Mouse (Mus musculus): ENCODE measurements around the gene Mgll. TPM values are rescaled to one million over a fixed set of nuclear protein-coding genes. Genes with fewer than 3 reads are reported as not detected.

The Mgll gene
- total and polyA plus RNA-seq, 3 experiments, result 88.7 to 146 (median 102) TPM

- H3K27ac ChIP-seq, result no peak overlapping the region
- no peak for DNase-seq
- no peak overlapping the region for H3K4me3 ChIP-seq
- no peak for TF ChIP-seq EP300 (IDR thresholded peaks at IDR 0.05; ENCODE audit: insufficient read depth, low read depth, low read length)
- no peak for TF ChIP-seq CTCF (IDR thresholded peaks at IDR 0.05)
- TF ChIP-seq POLR2A (IDR thresholded peaks at IDR 0.05; ENCODE audit: insufficient read depth, low read depth, low read length), result no peak
- H3K4me1 ChIP-seq (ENCODE audit: control insufficient read depth, insufficient read depth, low read length), result no peaks in the 10 kb centered on the region
- H3K79me2 ChIP-seq (replicated peaks; ENCODE audit: control insufficient read depth, insufficient read depth, low read length), result no peaks in the 10 kb centered on the region
- WGBS, result 92% methylated on average over 5 of the region's 5 CpGs
- H3K27me3 ChIP-seq (ENCODE audit: control insufficient read depth, insufficient read depth, low read length), result no peaks in the 10 kb centered on the region
- intact Hi-C loops (cut with DNase I), result no loop called here
- H3K36me3 ChIP-seq (ENCODE audit: control insufficient read depth, insufficient read depth, low read length), result no peaks in the 10 kb centered on the region
- H3K9ac ChIP-seq (ENCODE audit: low read depth, low read length), result no peak overlapping the region
Observed at GRCm38 (mm10) chr6:88703731-88704130, 20.5 kb upstream of the Mgll start.

DNA sequence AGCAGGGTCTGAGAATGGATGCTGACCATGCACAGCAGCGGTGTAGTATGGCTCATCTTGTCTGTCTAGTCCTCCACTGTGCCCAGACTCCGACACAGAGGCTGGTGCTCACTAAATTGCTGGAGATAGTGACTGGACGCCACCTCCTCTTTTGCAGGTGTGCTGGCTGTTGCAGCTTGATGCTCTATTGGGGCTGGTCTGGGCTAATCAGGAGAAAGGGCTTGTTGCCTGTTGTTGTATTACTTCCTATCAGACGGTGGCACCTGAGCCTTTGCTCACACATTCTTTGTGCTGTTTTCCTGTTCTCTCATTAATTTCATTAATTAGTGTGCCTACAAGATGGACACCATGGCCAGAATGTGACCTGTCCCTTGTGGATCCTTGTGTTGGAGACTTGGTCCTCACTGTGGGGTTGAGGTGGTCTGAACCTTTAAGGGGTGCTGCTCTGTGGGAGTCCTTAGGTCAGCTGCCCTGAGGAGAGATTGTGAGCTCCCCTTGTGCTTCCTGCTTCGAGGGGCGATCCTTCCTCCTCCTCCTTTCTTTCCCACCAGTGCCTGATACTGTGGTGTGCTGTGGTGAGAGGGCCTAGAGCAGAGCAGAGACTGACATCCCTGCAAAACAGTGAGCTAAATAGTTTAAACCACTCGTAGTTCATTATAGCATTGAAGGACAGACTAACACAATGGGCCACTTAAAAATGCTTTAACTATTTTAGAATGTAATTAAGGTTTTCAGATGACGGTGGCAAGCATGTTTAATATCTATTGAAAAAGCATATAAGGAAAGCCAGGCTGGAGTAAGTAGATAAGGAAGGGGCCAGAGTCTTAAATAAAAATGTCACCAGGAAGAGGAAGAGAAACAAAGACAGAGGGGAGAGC is 15.6 kb upstream of the Mgll start:
- Histone ChIP-seq H3K9ac (ENCODE audit: low read depth, low read length) (no peak overlapping the region), H3K79me2 (replicated peaks; ENCODE audit: control insufficient read depth, insufficient read depth, low read length) (no peaks in the 10 kb centered on the region), H3K4me1 (ENCODE audit: control insufficient read depth, insufficient read depth, low read length) (no peaks in the 10 kb centered on the region), H3K36me3 (ENCODE audit: control insufficient read depth, insufficient read depth, low read length) (no peaks in the 10 kb centered on the region), H3K27me3 (ENCODE audit: control insufficient read depth, insufficient read depth, low read length) (no peaks in the 10 kb centered on the region), H3K4me3 (no peak overlapping the region), H3K27ac (no peak overlapping the region)
- DNase-seq, result no peak
- WGBS, result 53% methylated on average over 8 of the region's 8 CpGs
- TF ChIP-seq POLR2A (IDR thresholded peaks at IDR 0.05; ENCODE audit: insufficient read depth, low read depth, low read length), result no peak
- no peak for TF ChIP-seq EP300 (IDR thresholded peaks at IDR 0.05; ENCODE audit: insufficient read depth, low read depth, low read length)
- TF ChIP-seq CTCF (IDR thresholded peaks at IDR 0.05), result no peak
- intact Hi-C loops (cut with DNase I), result loop anchor here (5.0 kb wide), 1 partner anchor 71 kb away; the partner anchor contains the start of gene Kbtbd12

DNA sequence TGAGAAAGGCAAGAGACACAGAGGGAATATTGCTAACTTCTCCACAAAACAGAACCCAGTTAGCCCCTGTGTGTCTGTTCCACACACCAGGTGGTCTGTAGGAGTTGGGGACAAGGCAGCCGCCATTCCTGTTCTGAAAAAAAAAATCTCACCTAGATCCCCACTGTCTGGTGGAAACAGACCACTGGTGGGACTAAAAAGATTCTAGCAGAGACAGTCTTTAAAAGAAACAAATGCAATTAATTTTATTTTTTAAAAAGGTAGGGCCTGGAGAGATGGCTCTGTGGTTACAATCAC is 15.0 kb upstream of the Mgll start:
- intact Hi-C loops (cut with DNase I), result loop anchor here (5.0 kb wide), 1 partner anchor 72 kb away; the partner anchor contains the start of gene Kbtbd12

DNA sequence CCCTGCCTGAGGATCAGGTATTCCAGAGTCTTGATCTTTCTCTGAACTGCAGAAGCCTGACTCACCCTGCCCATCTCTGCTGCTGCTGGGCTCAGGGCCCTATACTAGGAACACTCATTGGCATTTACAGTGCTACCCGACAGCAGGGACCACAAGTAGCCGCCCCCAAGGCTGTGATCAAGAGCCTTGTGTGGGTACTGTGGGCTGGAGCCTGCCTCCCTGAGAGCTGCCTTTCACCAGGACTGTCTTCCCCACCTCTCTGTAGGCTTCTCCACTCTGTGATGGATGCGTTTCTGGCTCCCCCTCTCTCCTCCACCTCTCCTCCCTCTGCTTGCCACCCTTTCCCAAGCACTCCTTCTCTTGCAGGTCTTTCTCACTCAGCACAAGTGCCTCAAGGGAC is 12.9 kb upstream of the Mgll start:
- Histone ChIP-seq H3K36me3 (ENCODE audit: control insufficient read depth, insufficient read depth, low read length) (no peaks in the 10 kb centered on the region; the same call in none of the 2 replicates), H3K4me1 (ENCODE audit: control insufficient read depth, insufficient read depth, low read length) (peaks cover 4% of the 10 kb centered on the region), H3K27me3 (ENCODE audit: control insufficient read depth, insufficient read depth, low read length) (no peaks in the 10 kb centered on the region), H3K9ac (ENCODE audit: low read depth, low read length) (no peak overlapping the region), H3K4me3 (no peak overlapping the region), H3K79me2 (replicated peaks; ENCODE audit: control insufficient read depth, insufficient read depth, low read length) (no peaks in the 10 kb centered on the region), H3K27ac (no peak overlapping the region)
- intact Hi-C loops (cut with DNase I), result no loop called here
- no peak for DNase-seq
- TF ChIP-seq POLR2A (IDR thresholded peaks at IDR 0.05; ENCODE audit: insufficient read depth, low read depth, low read length), result no peak
- TF ChIP-seq EP300 (IDR thresholded peaks at IDR 0.05; ENCODE audit: insufficient read depth, low read depth, low read length), result no peak
- no peak for TF ChIP-seq CTCF (IDR thresholded peaks at IDR 0.05)
- WGBS, result 75% methylated on average over 3 of the region's 3 CpGs

More for the DNA sequence above, 15.0 kb upstream of the Mgll start:
- Histone ChIP-seq H3K27ac (no peak overlapping the region), H3K4me1 (ENCODE audit: control insufficient read depth, insufficient read depth, low read length) (no peaks in the 10 kb centered on the region), H3K27me3 (ENCODE audit: control insufficient read depth, insufficient read depth, low read length) (no peaks in the 10 kb centered on the region), H3K9ac (ENCODE audit: low read depth, low read length) (no peak overlapping the region), H3K36me3 (ENCODE audit: control insufficient read depth, insufficient read depth, low read length) (no peaks in the 10 kb centered on the region), H3K79me2 (replicated peaks; ENCODE audit: control insufficient read depth, insufficient read depth, low read length) (no peaks in the 10 kb centered on the region), H3K4me3 (no peak overlapping the region)
- DNase-seq, result no peak
- 97% methylated on average over 1 of the region's 1 CpGs for WGBS
- TF ChIP-seq CTCF (IDR thresholded peaks at IDR 0.05) (no peak), EP300 (IDR thresholded peaks at IDR 0.05; ENCODE audit: insufficient read depth, low read depth, low read length) (no peak), POLR2A (IDR thresholded peaks at IDR 0.05; ENCODE audit: insufficient read depth, low read depth, low read length) (no peak)

GRCm38 (mm10) chr6:88712083-88712482 is 12.1 kb upstream of the Mgll start:
- no peak overlapping the region for H3K9ac ChIP-seq (ENCODE audit: low read depth, low read length)
- peaks cover 8% of the 10 kb centered on the region for H3K4me1 ChIP-seq (ENCODE audit: control insufficient read depth, insufficient read depth, low read length)
- WGBS, result 82% methylated on average over 4 of the region's 4 CpGs
- DNase-seq, result no peak
- no peak overlapping the region for H3K27ac ChIP-seq
- TF ChIP-seq POLR2A (IDR thresholded peaks at IDR 0.05; ENCODE audit: insufficient read depth, low read depth, low read length) (no peak), CTCF (IDR thresholded peaks at IDR 0.05) (no peak), EP300 (IDR thresholded peaks at IDR 0.05; ENCODE audit: insufficient read depth, low read depth, low read length) (no peak)
- intact Hi-C loops (cut with DNase I), result no loop called here
- no peak overlapping the region for H3K4me3 ChIP-seq
- no peaks in the 10 kb centered on the region for H3K79me2 ChIP-seq (replicated peaks; ENCODE audit: control insufficient read depth, insufficient read depth, low read length)
- no peaks in the 10 kb centered on the region; the same call in none of the 2 replicates for H3K36me3 ChIP-seq (ENCODE audit: control insufficient read depth, insufficient read depth, low read length)
- no peaks in the 10 kb centered on the region for H3K27me3 ChIP-seq (ENCODE audit: control insufficient read depth, insufficient read depth, low read length)

DNA sequence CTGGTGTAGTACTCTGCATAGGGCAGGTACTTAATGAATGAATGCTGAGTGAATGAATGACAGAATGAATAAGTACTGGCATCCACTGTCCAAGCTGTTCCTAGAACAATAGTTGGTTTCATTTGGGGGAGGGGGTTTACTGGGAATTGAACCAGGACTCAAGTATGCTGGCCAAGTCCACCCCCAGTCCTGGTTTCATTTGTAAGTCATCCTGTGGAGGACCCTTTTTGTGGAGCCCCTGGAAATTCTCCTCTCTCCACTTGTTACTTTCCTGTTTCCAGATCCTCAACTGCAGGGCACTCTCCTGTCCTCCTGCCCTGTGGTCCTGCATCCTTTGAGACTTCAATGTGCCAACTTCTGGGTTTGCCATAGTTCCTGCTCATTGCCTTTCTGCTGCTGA is 10.9 kb upstream of the Mgll start:
- no peak for DNase-seq
- Histone ChIP-seq H3K4me3 (no peak overlapping the region), H3K9ac (ENCODE audit: low read depth, low read length) (no peak overlapping the region), H3K4me1 (ENCODE audit: control insufficient read depth, insufficient read depth, low read length) (peaks cover 14% of the 10 kb centered on the region), H3K27ac (no peak overlapping the region), H3K79me2 (replicated peaks; ENCODE audit: control insufficient read depth, insufficient read depth, low read length) (no peaks in the 10 kb centered on the region), H3K36me3 (ENCODE audit: control insufficient read depth, insufficient read depth, low read length) (peaks cover 4% of the 10 kb centered on the region), H3K27me3 (ENCODE audit: control insufficient read depth, insufficient read depth, low read length) (no peaks in the 10 kb centered on the region)
- intact Hi-C loops (cut with DNase I), result no loop called here
- TF ChIP-seq CTCF (IDR thresholded peaks at IDR 0.05), result no peak
- no peak for TF ChIP-seq EP300 (IDR thresholded peaks at IDR 0.05; ENCODE audit: insufficient read depth, low read depth, low read length)
- TF ChIP-seq POLR2A (IDR thresholded peaks at IDR 0.05; ENCODE audit: insufficient read depth, low read depth, low read length), result no peak
